Mouse (Mus musculus) heart, postnatal 10 days (tissue): ENCODE measurements around the gene Nceh1. TPM values are rescaled to one million over a fixed set of nuclear protein-coding genes. Genes with fewer than 3 reads are reported as not detected.
"Not testable (repeated sequence)": the region's sequence is repeated elsewhere in the genome, so short reads cannot be mapped to it uniquely, and the experiment has no call there.

ENCODE experiments used
- DNase-seq, 2 experiments: peaks; one replicate each; pipeline ENCODE4 v3.0.0; 2021
- intact Hi-C: fragments of 180-260 bp; cut with DNase I; formaldehyde crosslinking; loops from one replicate; pipeline ENCODE4 v1.15.1; 2025
- total RNA-seq, 2 experiments: library from RNA; stranded (reverse); gene quantifications; 2 replicates each; pipeline ENCODE4 v1.2.3; 2021

The Nceh1 gene
- total RNA-seq, 2 experiments from 2014 or later: 167 TPM

- DNase-seq: no peak
- intact Hi-C loops: loop anchor here (5.0 kb wide), 2 partner anchors 49 to 64 kb away; no protein-coding TSS in a partner anchor
These were observed 90.4 kb downstream of the Nceh1 start for GRCm38 (mm10) chr3:27272926-27273745.

DNA sequence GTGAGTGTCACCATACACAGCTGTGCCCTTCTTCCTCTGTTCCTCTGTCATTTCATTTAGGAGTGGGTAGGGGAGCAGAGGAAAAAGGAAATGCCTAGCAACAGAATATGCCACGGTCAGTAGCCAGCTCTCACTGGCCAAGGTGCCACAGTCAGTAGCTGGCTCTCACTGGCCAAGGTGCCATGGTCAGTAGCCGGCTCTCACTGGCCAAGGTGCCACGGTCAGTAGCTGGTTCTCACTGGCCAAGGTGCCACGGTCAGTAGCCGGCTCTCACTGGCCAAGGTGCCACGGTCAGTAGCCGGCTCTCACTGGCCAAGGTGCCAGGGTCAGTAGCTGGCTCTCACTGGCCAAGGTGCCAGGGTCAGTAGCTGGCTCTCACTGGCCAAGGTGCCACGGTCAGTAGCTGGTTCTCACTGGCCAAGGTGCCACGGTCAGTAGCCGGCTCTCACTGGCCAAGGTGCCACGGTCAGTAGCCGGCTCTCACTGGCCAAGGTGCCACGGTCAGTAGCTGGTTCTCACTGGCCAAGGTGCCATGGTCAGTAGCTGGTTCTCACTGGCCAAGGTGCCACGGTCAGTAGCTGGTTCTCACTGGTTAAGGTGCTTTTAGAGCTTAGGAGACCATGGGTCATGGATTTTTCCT is 96.6 kb downstream of the Nceh1 start:
- intact Hi-C loops, DNase-seq: not testable (repeated sequence)

DNA sequence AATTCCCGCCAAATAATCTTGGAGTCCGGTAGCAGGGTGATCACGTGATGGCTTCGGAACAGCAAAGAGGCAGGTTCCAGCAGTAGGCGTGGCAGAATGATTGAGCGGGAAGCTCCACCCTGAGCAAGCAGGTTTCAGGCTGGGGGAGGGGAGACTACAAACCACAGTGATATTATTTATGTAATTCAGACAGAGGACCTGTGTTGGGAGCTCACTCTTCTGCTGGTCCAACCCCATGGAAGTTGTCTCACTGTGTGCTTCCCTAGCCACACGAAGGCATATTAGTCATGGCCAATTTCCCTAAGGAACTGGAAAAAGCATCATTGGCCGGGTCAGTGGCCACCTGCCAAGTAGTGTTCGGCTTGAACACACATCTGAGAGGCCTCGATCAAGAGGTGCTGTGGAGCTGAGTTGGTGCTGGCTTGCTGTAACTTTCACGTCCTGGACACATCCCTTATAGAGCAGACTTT is 97.5 kb downstream of the Nceh1 start:
- intact Hi-C loops: no loop called here
- peak; percentile 53 to 56 for DNase-seq

GRCm38 (mm10) chr3:27283071-27283713 is 100.4 kb downstream of the Nceh1 start:
- no peak for DNase-seq
- intact Hi-C loops: no loop called here

- intact Hi-C loops: no loop called here
- no peak for DNase-seq
These were observed 101.0 kb downstream of the Nceh1 start for GRCm38 (mm10) chr3:27283796-27284195.

GRCm38 (mm10) chr3:27284227-27284626 is 101.5 kb downstream of the Nceh1 start:
- intact Hi-C loops: no loop called here
- DNase-seq: no peak

DNA sequence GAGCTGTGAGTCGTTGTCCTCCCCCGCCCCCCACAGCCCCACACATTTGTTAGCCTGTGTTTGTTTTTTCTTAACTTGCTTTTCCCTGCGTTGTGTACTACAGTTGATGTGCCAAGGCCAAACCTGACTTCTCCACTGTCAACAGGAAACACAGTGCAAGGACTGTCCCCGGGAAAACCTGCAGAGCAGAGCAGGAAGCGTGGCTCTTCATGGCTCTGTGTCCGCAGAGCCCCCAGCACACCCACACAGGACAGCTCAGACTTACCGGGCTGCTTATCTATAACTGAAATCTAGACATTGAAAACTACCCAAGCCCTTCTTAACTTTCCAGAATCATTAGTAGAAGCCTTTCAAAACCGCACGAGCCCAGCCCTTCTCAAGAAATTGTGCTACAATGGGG is 102.3 kb downstream of the Nceh1 start:
- DNase-seq: no peak
- intact Hi-C loops: no loop called here

GRCm38 (mm10) chr3:27288301-27288700 is 105.5 kb downstream of the Nceh1 start:
- intact Hi-C loops: loop anchor here (2.0 kb wide), 1 partner anchor 28 kb away; the partner anchor contains the start of gene Tnfsf10

GRCm38 (mm10) chr3:27288909-27289308 is 106.1 kb downstream of the Nceh1 start:
- DNase-seq: peak; percentile 52 to 54
- intact Hi-C loops: loop anchor here (2.0 kb wide), 1 partner anchor 28 kb away; the partner anchor contains the start of gene Tnfsf10

More at GRCm38 (mm10) chr3:27288301-27288700, 105.5 kb downstream of the Nceh1 start:
- no peak for DNase-seq

DNA sequence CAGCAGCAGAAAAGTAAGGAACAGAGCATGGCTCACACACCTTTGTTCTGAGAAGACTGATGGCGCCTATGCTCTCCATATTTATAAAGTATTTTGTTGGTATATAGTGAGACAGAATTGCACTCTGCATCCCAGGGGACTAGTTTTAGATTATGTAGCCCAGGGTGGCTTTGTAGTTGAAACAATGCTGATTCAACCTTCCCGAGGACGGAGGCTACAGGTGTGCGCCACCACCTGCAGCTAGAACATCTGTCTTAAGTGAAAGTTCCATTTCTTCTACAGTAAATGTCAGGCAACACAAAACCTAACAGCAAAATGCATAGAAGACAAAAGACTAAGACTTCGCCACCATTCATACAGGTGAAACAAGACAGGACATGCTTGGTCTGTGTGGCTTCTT is 107.5 kb downstream of the Nceh1 start:
- intact Hi-C loops: no loop called here
- DNase-seq: no peak

- DNase-seq, intact Hi-C loops: not testable (repeated sequence)
These were observed 108.2 kb downstream of the Nceh1 start for GRCm38 (mm10) chr3:27290945-27291344.

DNA sequence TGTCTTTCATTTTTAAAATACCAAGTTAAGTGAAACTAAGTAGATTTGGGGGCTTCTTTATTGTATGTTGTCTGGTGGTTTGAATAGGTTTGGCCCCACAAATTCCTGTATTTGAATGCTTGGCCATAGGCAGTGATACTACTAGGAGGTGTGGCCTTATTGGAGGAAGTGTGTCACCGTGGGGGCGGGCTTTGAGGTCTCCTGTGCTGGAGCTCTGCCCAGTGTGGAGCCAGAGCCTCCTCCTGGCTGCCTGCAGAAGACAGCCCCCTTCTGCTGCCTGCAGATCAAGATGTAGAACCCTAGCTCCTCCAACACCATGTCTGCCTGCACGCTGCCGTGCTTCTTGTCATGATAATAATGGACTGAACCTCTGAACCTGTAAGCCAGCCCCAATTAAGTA is 108.6 kb downstream of the Nceh1 start:
- DNase-seq, intact Hi-C loops: not testable (repeated sequence)

GRCm38 (mm10) chr3:27293645-27294385 is 111.0 kb downstream of the Nceh1 start:
- intact Hi-C loops: no loop called here

GRCm38 (mm10) chr3:27300451-27300850 is 117.7 kb downstream of the Nceh1 start:
- DNase-seq: no peak
- intact Hi-C loops: no loop called here

More at GRCm38 (mm10) chr3:27293645-27294385, 111.0 kb downstream of the Nceh1 start:
- no peak for DNase-seq

DNA sequence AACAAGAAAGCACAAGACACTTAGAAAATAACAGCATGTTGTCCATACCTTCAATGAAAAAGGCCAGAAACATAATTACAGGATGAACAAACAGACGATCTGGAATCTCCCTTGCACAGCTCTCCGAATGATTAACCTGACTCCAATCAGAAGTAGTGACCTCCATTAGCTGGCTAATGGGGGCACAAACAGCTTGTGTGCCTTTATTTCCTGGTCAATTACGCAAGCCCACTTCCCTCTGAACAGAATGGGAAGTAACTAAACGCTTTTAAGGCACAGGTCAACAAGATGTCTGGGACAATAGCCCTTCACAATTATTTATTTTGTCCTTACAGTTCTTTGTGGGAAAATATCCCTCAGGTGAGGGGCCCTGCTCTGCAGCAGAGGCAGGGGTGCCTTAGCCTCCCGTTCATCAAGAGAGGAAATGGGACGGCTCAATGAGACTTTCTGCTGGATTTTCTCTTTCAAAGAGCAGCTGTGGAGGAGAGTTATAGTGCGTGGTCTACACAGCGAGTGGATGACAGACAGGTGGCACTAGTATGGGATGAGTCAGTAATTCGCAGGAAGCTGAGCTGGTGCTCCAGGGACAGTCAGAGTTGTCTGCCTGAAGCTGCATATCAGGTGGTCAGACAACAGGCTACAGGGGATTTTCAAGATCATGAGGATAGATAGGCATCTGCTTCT is 119.7 kb downstream of the Nceh1 start:
- intact Hi-C loops: no loop called here
- no peak for DNase-seq

GRCm38 (mm10) chr3:27306815-27307214 is 124.0 kb downstream of the Nceh1 start:
- intact Hi-C loops: no loop called here
- no peak for DNase-seq

- no peak for DNase-seq
- intact Hi-C loops: no loop called here
These were observed 128.2 kb downstream of the Nceh1 start for GRCm38 (mm10) chr3:27310973-27311372.

DNA sequence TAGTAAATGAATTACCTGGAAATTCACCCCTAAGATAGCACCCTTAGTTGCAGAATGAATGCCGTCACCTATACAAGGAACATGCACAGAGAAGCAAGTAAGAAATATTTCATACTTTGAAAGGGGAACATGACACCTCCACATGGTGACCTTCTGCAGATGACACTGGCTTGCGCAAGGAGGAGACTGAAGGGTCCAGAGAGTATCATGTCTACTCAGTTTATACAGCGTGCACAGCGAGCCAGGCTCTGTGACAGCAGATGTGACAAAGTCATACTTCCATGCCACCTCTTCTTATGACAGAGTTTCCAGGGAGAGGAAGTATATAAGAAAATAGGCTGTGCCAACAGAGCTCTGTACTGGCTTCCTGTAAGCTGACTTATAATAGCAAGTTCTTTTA is 128.7 kb downstream of the Nceh1 start:
- no peak for DNase-seq
- intact Hi-C loops: no loop called here

GRCm38 (mm10) chr3:27314506-27315164 is 131.9 kb downstream of the Nceh1 start:
- intact Hi-C loops: no loop called here
- DNase-seq: no peak
